Mouse (Mus musculus): ENCODE data around the gene Ralgps1.

DNA sequence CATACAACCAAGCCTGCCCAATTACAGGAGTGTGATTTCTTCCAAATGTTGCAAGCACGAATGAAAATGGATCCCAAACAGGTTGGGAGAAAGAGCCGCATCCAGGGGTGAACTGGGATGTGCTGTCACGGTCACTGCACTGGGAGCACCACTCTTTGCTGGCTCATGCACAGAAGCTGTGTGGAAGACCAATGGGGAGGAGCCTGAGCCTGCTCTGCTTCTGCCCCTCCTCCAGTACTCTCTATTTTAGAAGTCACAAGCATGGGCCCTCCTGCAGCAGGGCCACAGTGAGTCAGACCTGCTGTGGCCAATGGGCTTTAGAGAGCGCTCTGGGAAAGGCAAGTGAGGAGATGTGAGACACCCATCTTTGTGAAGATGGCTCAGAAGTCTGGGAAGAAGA, 25.3 kb downstream of the Ralgps1 start:
- TF ChIP-seq POLR2A (IDR thresholded peaks at IDR 0.05; ENCODE audit: extremely low read depth, insufficient read depth, low read length) = 0 out of 2 replicates have a peak, but pooled peaks have one; percentile 18
- TF ChIP-seq CTCF (IDR thresholded peaks at IDR 0.05; ENCODE audit: extremely low read depth, insufficient read depth, low read length) = no peak
